ENCODE assay signal across 20 mouse cellular contexts in the genomic region with DNA sequence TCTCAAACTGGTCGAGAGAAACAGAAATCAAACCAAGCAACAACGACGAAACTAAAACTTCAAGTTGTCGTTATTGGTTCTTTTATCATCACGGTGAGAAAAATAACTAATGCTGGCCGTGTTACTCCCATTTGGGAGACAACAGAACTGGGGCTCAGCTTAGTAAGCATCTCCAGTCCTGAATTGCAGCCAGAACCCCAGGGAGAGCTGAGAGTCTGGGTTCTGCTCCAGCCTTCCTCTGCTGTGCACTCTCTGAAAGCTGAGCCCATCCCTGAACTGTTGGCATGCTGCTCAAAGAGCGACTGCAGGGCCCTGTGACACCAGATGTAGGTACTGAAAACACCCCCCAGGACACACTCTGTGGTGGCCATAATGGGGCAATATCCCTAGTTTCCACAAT. TPM values are rescaled to one million over a fixed set of nuclear protein-coding genes. Genes with fewer than 3 reads are reported as not detected.
"Had no signal": no experiment of that assay in that cellular context is flagged by ENCODE, and none has a peak within 500 bp of the region (broad histone marks: within the 10 kb centered on the region; RNA-seq: fewer than 3 reads in every experiment).

No protein-coding gene starts in this region.

- H3K4me3 ChIP-seq: lung, embryonic 15.5 days; megakaryocyte, embryonic 14.5 days; midbrain, embryonic 13.5 days; midbrain, embryonic 15.5 days; neural tube, embryonic 12.5 days; stomach, embryonic 15.5 days had no signal

- H3K4me1 ChIP-seq: lung, embryonic 15.5 days; megakaryocyte, embryonic 14.5 days; midbrain, embryonic 15.5 days; neural tube, embryonic 12.5 days; stomach, embryonic 15.5 days had no signal

- H3K27me3 ChIP-seq: lung, embryonic 15.5 days; megakaryocyte, embryonic 14.5 days; midbrain, embryonic 13.5 days; midbrain, embryonic 15.5 days; neural tube, embryonic 12.5 days; stomach, embryonic 15.5 days had no signal

- H3K27ac ChIP-seq: lung, embryonic 15.5 days; macrophage; midbrain, embryonic 13.5 days; midbrain, embryonic 15.5 days; neural tube, embryonic 12.5 days; stomach, embryonic 15.5 days; stomach, postnatal 0 days had no signal

- DNase-seq: lung, postnatal 14 days; lung, postnatal 36 days; right cerebral cortex, postnatal 14 days; thymus, adult 2 months; thymus, postnatal 25 days; thymus, postnatal 4 days had no signal

RNA-seq across cellular contexts. Expression of gene CK137956, which starts 33.3 kb away (rescaled TPM):
- total RNA-seq: megakaryocyte progenitor cell, adult 5-6 weeks; monocyte, adult 5-6 weeks; neutrophil, adult 5-6 weeks had no signal
- polyA plus RNA-seq: lung, embryonic 15.5 days; lung, postnatal 0 days; macrophage; spleen, adult 2 months; stomach, embryonic 15.5 days; stomach, postnatal 0 days; thymus, adult 2 months; urinary bladder, adult 2 months had no signal

RNA-seq across cellular contexts. Expression of gene Csmd2, which starts 50.2 kb away (rescaled TPM):
- total RNA-seq: megakaryocyte progenitor cell, adult 5-6 weeks; monocyte, adult 5-6 weeks; neutrophil, adult 5-6 weeks had no signal
- polyA plus RNA-seq: macrophage; urinary bladder, adult 2 months had no signal
